In genomic region chr1:134222122-134223055, GRCm38 (mm10) we compare ENCODE assay signal across 9 mouse cellular contexts. TPM values are rescaled to one million over a fixed set of nuclear protein-coding genes. Genes with fewer than 3 reads are reported as not detected.
DNase-seq lines count a peak whose midpoint lies in the region; ATAC-seq lines count a peak whose summit lies in the region.
"Had no signal": no experiment of that assay in that cellular context is flagged by ENCODE, and none has a peak within 500 bp of the region (broad histone marks: within the 10 kb centered on the region; RNA-seq: fewer than 3 reads in every experiment).

No protein-coding gene starts in this region.

- peak; percentile 91 for DNase-seq in adrenal gland, adult 2 months
- peak; percentile 73 to 80 for DNase-seq in heart, adult 9 months (ENCODE audit: low spot score in 2 of 2)
- peak; percentile 72 for DNase-seq in lung, postnatal 10 days
- no peak for DNase-seq in layer of hippocampus, postnatal 10 days (ENCODE audit: low spot score in 2 of 2)
- no peak for DNase-seq in midbrain, embryonic 10.5 days (ENCODE audit: low spot score)
- DNase-seq: right cerebral cortex, postnatal 4 days had no signal

- ATAC-seq in kidney, embryonic 14.5 days (ENCODE audit: low FRiP score, low TSS enrichment) = peak; percentile 69; the same call in 1 of the 2 replicates
- ATAC-seq in erythroid progenitor cell, adult 5-6 weeks (replicated peaks; ENCODE audit: low FRiP score, poor library complexity, severe bottlenecking) = no peak

- H3K4me3 ChIP-seq in kidney, embryonic 14.5 days (ENCODE audit: low read length) = no peak overlapping the region
- no peak overlapping the region for H3K4me3 ChIP-seq in midbrain, embryonic 10.5 days
- H3K4me3 ChIP-seq: limb, embryonic 15.5 days had no signal

- H3K27ac ChIP-seq in kidney, embryonic 14.5 days (ENCODE audit: low read depth, low read length) = no peak overlapping the region
- no peak overlapping the region for H3K27ac ChIP-seq in midbrain, embryonic 10.5 days (replicated peaks)
- H3K27ac ChIP-seq: limb, embryonic 15.5 days had no signal

- H3K36me3 ChIP-seq in kidney, embryonic 14.5 days (ENCODE audit: control insufficient read depth, insufficient read depth, low read length) = no peaks in the 10 kb centered on the region
- no peaks in the 10 kb centered on the region for H3K36me3 ChIP-seq in midbrain, embryonic 10.5 days
- H3K36me3 ChIP-seq: limb, embryonic 15.5 days had no signal

- no peaks in the 10 kb centered on the region for H3K4me1 ChIP-seq in kidney, embryonic 14.5 days (ENCODE audit: control insufficient read depth, insufficient read depth, low read length)
- H3K4me1 ChIP-seq in midbrain, embryonic 10.5 days = 0 out of 2 replicates have a peak, but pooled peaks cover 3% of the 10 kb centered on the region
- H3K4me1 ChIP-seq: limb, embryonic 15.5 days had no signal

- 44% methylated on average over 8 of the region's 8 CpGs for WGBS in kidney, embryonic 14.5 days
- WGBS in midbrain, embryonic 10.5 days = 67% methylated on average over 8 of the region's 8 CpGs

- H3K27me3 ChIP-seq in kidney, embryonic 14.5 days (ENCODE audit: control insufficient read depth, insufficient read depth, low read length) = no peaks in the 10 kb centered on the region
- peaks cover 9% of the 10 kb centered on the region for H3K27me3 ChIP-seq in midbrain, embryonic 10.5 days (ENCODE audit: low read depth, poor library complexity, severe bottlenecking)
- H3K27me3 ChIP-seq: limb, embryonic 15.5 days had no signal

- H3K9me3 ChIP-seq in kidney, embryonic 14.5 days (ENCODE audit: control insufficient read depth, low read length) = no peaks in the 10 kb centered on the region
- H3K9me3 ChIP-seq in midbrain, embryonic 10.5 days (replicated peaks) = no peaks in the 10 kb centered on the region
- H3K9me3 ChIP-seq: limb, embryonic 15.5 days had no signal

- no peak overlapping the region for H3K4me2 ChIP-seq in kidney, embryonic 14.5 days (replicated peaks; ENCODE audit: low read depth, low read length)
- H3K4me2 ChIP-seq: limb, embryonic 15.5 days had no signal

- no peak overlapping the region for H3K9ac ChIP-seq in kidney, embryonic 14.5 days (ENCODE audit: low read depth, low read length)
- H3K9ac ChIP-seq: limb, embryonic 15.5 days had no signal

RNA-seq across cellular contexts. Expression of gene Adora1, which starts 12.8 kb away (rescaled TPM):
- 100 to 1,000 TPM; 110 to 198 TPM for total RNA-seq in adrenal gland, adult 2 months (2021)
- polyA plus RNA-seq in adrenal gland, adult 2 months (2012; rRNA removed) = 180 and 209 TPM in 2 replicates
- polyA plus RNA-seq in kidney, embryonic 14.5 days (2014; fragmentation: Nextera tagmentation; extraction: Ambion mirVana) = 3.2 TPM in 2 replicates
- total RNA-seq in layer of hippocampus, postnatal 10 days (2021) = 100 to 1,000 TPM; 162 to 169 TPM
- not detected in 2 replicates for total RNA-seq in erythroid progenitor cell, adult 5-6 weeks (2015; ENCODE audit: low replicate concordance)
- total RNA-seq in erythroid progenitor cell, adult 5-6 weeks (2017; ENCODE audit: low replicate concordance) = not detected in 2 replicates
- 0.14 and 0.17 TPM in 2 replicates for polyA plus RNA-seq in midbrain, embryonic 10.5 days (2016; fragmentation: Nextera tagmentation; extraction: Ambion mirVana)

RNA-seq across cellular contexts. Expression of gene Mybph, which starts 29.1 kb away (rescaled TPM):
- under 1 TPM in 1 of 2 experiments, not detected in 1; 0.38 TPM for total RNA-seq in adrenal gland, adult 2 months (2021)
- polyA plus RNA-seq in adrenal gland, adult 2 months (2012; rRNA removed) = 0.25 and 0.59 TPM in 2 replicates
- 0.27 and 0.36 TPM in 2 replicates for polyA plus RNA-seq in kidney, embryonic 14.5 days (2014; fragmentation: Nextera tagmentation; extraction: Ambion mirVana)
- total RNA-seq in layer of hippocampus, postnatal 10 days (2021) = not detected
- not detected in 2 replicates for total RNA-seq in erythroid progenitor cell, adult 5-6 weeks (2015; ENCODE audit: low replicate concordance)
- total RNA-seq in erythroid progenitor cell, adult 5-6 weeks (2017; ENCODE audit: low replicate concordance) = 0.39 TPM in 1 of 2 replicates, not detected in the other
- polyA plus RNA-seq in midbrain, embryonic 10.5 days (2016; fragmentation: Nextera tagmentation; extraction: Ambion mirVana) = 0.09 and 0.10 TPM in 2 replicates

RNA-seq across cellular contexts. Expression of gene Chil1, which starts 40.4 kb away (rescaled TPM):
- total RNA-seq in adrenal gland, adult 2 months (2021) = 1 to 10 TPM; 1.1 to 1.6 TPM
- 0.20 and 0.57 TPM in 2 replicates for polyA plus RNA-seq in adrenal gland, adult 2 months (2012; rRNA removed)
- polyA plus RNA-seq in kidney, embryonic 14.5 days (2014; fragmentation: Nextera tagmentation; extraction: Ambion mirVana) = 0.57 and 1.6 TPM in 2 replicates
- total RNA-seq in layer of hippocampus, postnatal 10 days (2021) = 1 to 10 TPM; 5.4 to 6.5 TPM
- 19.3 and 76.8 TPM in 2 replicates for total RNA-seq in erythroid progenitor cell, adult 5-6 weeks (2015; ENCODE audit: low replicate concordance)
- 13.9 and 22.5 TPM in 2 replicates for total RNA-seq in erythroid progenitor cell, adult 5-6 weeks (2017; ENCODE audit: low replicate concordance)
- polyA plus RNA-seq in midbrain, embryonic 10.5 days (2016; fragmentation: Nextera tagmentation; extraction: Ambion mirVana) = 0.82 and 0.90 TPM in 2 replicates

Comparison
In these comparisons a context has a peak if more than half of its experiments do, and no peak if none do; other contexts are left out.
1. DNase-seq: peak in adrenal gland, adult 2 months (single experiment), heart, adult 9 months (2 of 2) and lung, postnatal 10 days (single experiment); none in layer of hippocampus, postnatal 10 days (0 of 2) and midbrain, embryonic 10.5 days (single experiment).
2. RNA of gene Adora1, which starts 12.8 kb away (total RNA-seq): 110 to 198 TPM in adrenal gland, adult 2 months and 162 to 169 TPM in layer of hippocampus, postnatal 10 days; not detected in erythroid progenitor cell, adult 5-6 weeks; every median in the first group is over 100 times any median in the second.